Mouse (Mus musculus) ES-Bruce4 (cell line): Measurements from ENCODE around the gene Rtn1. TPM values are rescaled to one million over a fixed set of nuclear protein-coding genes. Genes with fewer than 3 reads are reported as not detected.

Experiments used
- H3K27ac ChIP-seq: 2 replicates; pipeline ENCODE4 v1.5.1; 2012; ENCODE audit warnings: low read length, inconsistent platforms; ENCODE audit not compliant: insufficient read depth
- H3K27me3 ChIP-seq: 2 replicates; pipeline ENCODE4 v1.6.1; 2012; ENCODE audit warnings: mild to moderate bottlenecking, low read length, inconsistent platforms; ENCODE audit not compliant: control insufficient read depth, poor library complexity, insufficient read depth, severe bottlenecking
- H3K36me3 ChIP-seq: 2 replicates; pipeline ENCODE4 v1.6.1; 2012; ENCODE audit warnings: inconsistent platforms, mild to moderate bottlenecking, low read length, moderate library complexity; ENCODE audit not compliant: control insufficient read depth, poor library complexity, insufficient read depth, severe bottlenecking
- H3K4me1 ChIP-seq: one replicate; pipeline ENCODE4 v1.8.1; 2011; ENCODE audit warnings: low read length; ENCODE audit not compliant: control insufficient read depth, insufficient read depth
- H3K4me3 ChIP-seq: 2 replicates; pipeline ENCODE4 v1.5.1; 2011; ENCODE audit warnings: low read depth, mild to moderate bottlenecking, low read length
- H3K9ac ChIP-seq: 2 replicates; pipeline ENCODE4 v1.6.1; 2012; ENCODE audit warnings: low read depth, mild to moderate bottlenecking, inconsistent platforms; ENCODE audit not compliant: poor library complexity, severe bottlenecking
- H3K9me3 ChIP-seq: replicated peaks from 2 replicates; pipeline ENCODE4 v1.6.1; 2012; ENCODE audit warnings: mild to moderate bottlenecking, low read length, inconsistent platforms; ENCODE audit not compliant: control insufficient read depth, poor library complexity, insufficient read depth, severe bottlenecking
- CTCF ChIP-seq: IDR thresholded peaks from one replicate; pipeline ENCODE4 v1.8.1; 2011; ENCODE audit warnings: low read depth, low read length
- EP300 ChIP-seq: IDR thresholded peaks from 2 replicates; pipeline ENCODE4 v1.6.1; 2011; ENCODE audit warnings: low read depth, low read length; ENCODE audit not compliant: insufficient read depth
- POLR2A ChIP-seq: IDR thresholded peaks from one replicate; pipeline ENCODE4 v1.8.1; 2011; ENCODE audit warnings: low read length; ENCODE audit not compliant: insufficient read depth
- polyA plus RNA-seq: library from polyadenylated mRNA; stranded (reverse); fragments of >200 nt; gene quantifications from 2 replicates; pipeline ENCODE4 v1.2.4, GENCODE M21; 2011; ENCODE audit warnings: low read depth; ENCODE audit not compliant: missing spikeins, insufficient read depth, insufficient read length

Gene Rtn1
- polyA plus RNA-seq, 1 experiment = 6.3 TPM

- Histone ChIP-seq H3K36me3 (no peaks in the 10 kb centered on the region), H3K27ac (no peak overlapping the region), H3K4me3 (no peak overlapping the region), H3K9me3 (no peaks in the 10 kb centered on the region), H3K9ac (no peak overlapping the region), H3K27me3 (no peaks in the 10 kb centered on the region), H3K4me1 (no peaks in the 10 kb centered on the region)
- TF ChIP-seq EP300 = no peak
Observed at GRCm38 (mm10) chr12:72306281-72306680, 102.6 kb downstream of the Rtn1 start.

- Histone ChIP-seq H3K9me3 (no peaks in the 10 kb centered on the region), H3K36me3 (no peaks in the 10 kb centered on the region), H3K27ac (no peak overlapping the region), H3K4me3 (no peak overlapping the region), H3K9ac (no peak overlapping the region), H3K4me1 (no peaks in the 10 kb centered on the region), H3K27me3 (no peaks in the 10 kb centered on the region)
- TF ChIP-seq EP300 (no peak), POLR2A (no peak), CTCF (no peak)
Observed at GRCm38 (mm10) chr12:72305421-72305820, 103.4 kb downstream of the Rtn1 start.

- H3K9me3 ChIP-seq = no peaks in the 10 kb centered on the region
- H3K27me3 ChIP-seq = no peaks in the 10 kb centered on the region
- no peak overlapping the region for H3K9ac ChIP-seq
- H3K27ac ChIP-seq = no peak overlapping the region
- H3K4me3 ChIP-seq = no peak overlapping the region
- TF ChIP-seq EP300 (no peak), POLR2A (no peak), CTCF (no peak)
- no peaks in the 10 kb centered on the region for H3K36me3 ChIP-seq
- no peaks in the 10 kb centered on the region for H3K4me1 ChIP-seq
Observed at GRCm38 (mm10) chr12:72304985-72305384, 103.9 kb downstream of the Rtn1 start.

- H3K27me3 ChIP-seq = no peaks in the 10 kb centered on the region
- no peaks in the 10 kb centered on the region for H3K36me3 ChIP-seq
- H3K4me1 ChIP-seq = no peaks in the 10 kb centered on the region
- H3K4me3 ChIP-seq = no peak overlapping the region
- H3K27ac ChIP-seq = no peak overlapping the region
- H3K9ac ChIP-seq = no peak overlapping the region
- H3K9me3 ChIP-seq = no peaks in the 10 kb centered on the region
- TF ChIP-seq CTCF (no peak), EP300 (no peak), POLR2A (no peak)
Observed at GRCm38 (mm10) chr12:72304347-72304688, 104.5 kb downstream of the Rtn1 start.

GRCm38 (mm10) chr12:72303624-72304346 lies 105.1 kb downstream of the Rtn1 start:
- no peaks in the 10 kb centered on the region for H3K27me3 ChIP-seq
- H3K27ac ChIP-seq = no peak overlapping the region
- no peaks in the 10 kb centered on the region for H3K4me1 ChIP-seq
- TF ChIP-seq CTCF (no peak), POLR2A (no peak)
- no peak overlapping the region for H3K9ac ChIP-seq
- H3K36me3 ChIP-seq = no peaks in the 10 kb centered on the region
- H3K9me3 ChIP-seq = no peaks in the 10 kb centered on the region
- peak overlapping the region; percentile 28 for H3K4me3 ChIP-seq

- Histone ChIP-seq H3K9ac (no peak overlapping the region), H3K4me1 (no peaks in the 10 kb centered on the region), H3K27me3 (no peaks in the 10 kb centered on the region), H3K9me3 (no peaks in the 10 kb centered on the region), H3K36me3 (no peaks in the 10 kb centered on the region), H3K4me3 (no peak overlapping the region), H3K27ac (no peak overlapping the region)
- peak; percentile 15 for TF ChIP-seq CTCF
- TF ChIP-seq POLR2A = no peak
Observed at GRCm38 (mm10) chr12:72301431-72301830, 107.4 kb downstream of the Rtn1 start.

GRCm38 (mm10) chr12:72300971-72301370 lies 107.9 kb downstream of the Rtn1 start:
- H3K9me3 ChIP-seq = no peaks in the 10 kb centered on the region
- no peaks in the 10 kb centered on the region for H3K27me3 ChIP-seq
- H3K4me1 ChIP-seq = no peaks in the 10 kb centered on the region
- H3K9ac ChIP-seq = no peak overlapping the region
- H3K4me3 ChIP-seq = no peak overlapping the region
- H3K36me3 ChIP-seq = no peaks in the 10 kb centered on the region
- H3K27ac ChIP-seq = no peak overlapping the region
- TF ChIP-seq POLR2A (no peak), CTCF (no peak), EP300 (no peak)
